Mouse (Mus musculus) cerebellum, adult 2 months (tissue): ENCODE results near the gene 9130213A22Rik.

Experiments
- CTCF ChIP-seq: fragments of 200-500 bp; IDR thresholded peaks from 2 replicates; pipeline ENCODE4 v1.5.1; 2011; ENCODE audit warnings: low read depth, mild to moderate bottlenecking, control low read depth, low read length, moderate library complexity, borderline replicate concordance; ENCODE audit not compliant: insufficient read depth
- POLR2A ChIP-seq: fragments of 200-500 bp; IDR thresholded peaks from 2 replicates; pipeline ENCODE4 v1.6.1; 2011; ENCODE audit warnings: low read length, control low read depth, borderline replicate concordance; ENCODE audit not compliant: insufficient read depth

DNA sequence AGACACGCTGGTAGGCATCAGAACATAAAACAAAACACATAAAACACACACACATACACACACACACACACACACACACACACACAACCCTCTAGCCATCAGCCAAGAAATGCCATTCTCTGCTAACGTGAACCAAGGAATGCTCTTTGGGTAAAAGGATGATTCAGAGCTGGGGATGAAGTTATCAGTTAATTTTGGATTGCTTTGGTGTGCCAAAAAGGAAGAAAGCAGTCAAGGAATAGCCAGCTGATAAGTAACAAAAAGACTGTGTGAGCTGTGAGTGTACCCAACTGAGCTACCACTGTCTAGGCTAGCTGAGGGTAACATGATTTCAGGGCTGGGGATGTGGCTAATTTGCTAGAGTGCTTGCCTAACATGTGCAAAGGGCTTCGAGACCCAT, 8.4 kb downstream of the 9130213A22Rik start:
- TF ChIP-seq CTCF = no peak
- TF ChIP-seq POLR2A = no peak
